Mouse (Mus musculus): ENCODE measurements at regions not wholly inside any gene's neighbourhood (a gene's known extent, or its start where the extent isn't known, plus 50 kb on each side); places are given as distances from the start of the nearest gene placed in this dataset.

- in situ Hi-C loops (cut with MboI; ENCODE audit: low sequenced_read_pairs): loop anchor here (25.0 kb wide), 1 partner anchor 410 kb away; no protein-coding TSS in a partner anchor
Measured at GRCm38 (mm10) chr16:97297140-97297539, 59.4 kb upstream of the Bace2 start.

- in situ Hi-C loops (cut with MboI; ENCODE audit: low sequenced_read_pairs): no loop called here
Measured at GRCm38 (mm10) chr16:97304156-97304735, 52.3 kb upstream of the Bace2 start.
